Mouse (Mus musculus) adrenal gland, adult 2 months (tissue): ENCODE data around the gene Spsb1. TPM values are rescaled to one million over a fixed set of nuclear protein-coding genes. Genes with fewer than 3 reads are reported as not detected.
A peak's percentile ranks its signal among the peaks of the same experiment; 100 is the strongest.

Source experiments
- DNase-seq: peaks from one replicate; pipeline ENCODE4 v3.0.0; 2021
- polyA plus RNA-seq: library from polyadenylated mRNA; depleted of rRNA; stranded (reverse); fragments of >200 nt; gene quantifications from 2 replicates; pipeline ENCODE4 v1.2.3, GENCODE M21; 2012
- total RNA-seq, 2 experiments: library from RNA; stranded (reverse); gene quantifications; 2 replicates each; pipeline ENCODE4 v1.2.3; 2021

Spsb1 gene
- total and polyA plus RNA-seq, 3 experiments: 22.2 to 29.5 (median 26.9) TPM

DNA sequence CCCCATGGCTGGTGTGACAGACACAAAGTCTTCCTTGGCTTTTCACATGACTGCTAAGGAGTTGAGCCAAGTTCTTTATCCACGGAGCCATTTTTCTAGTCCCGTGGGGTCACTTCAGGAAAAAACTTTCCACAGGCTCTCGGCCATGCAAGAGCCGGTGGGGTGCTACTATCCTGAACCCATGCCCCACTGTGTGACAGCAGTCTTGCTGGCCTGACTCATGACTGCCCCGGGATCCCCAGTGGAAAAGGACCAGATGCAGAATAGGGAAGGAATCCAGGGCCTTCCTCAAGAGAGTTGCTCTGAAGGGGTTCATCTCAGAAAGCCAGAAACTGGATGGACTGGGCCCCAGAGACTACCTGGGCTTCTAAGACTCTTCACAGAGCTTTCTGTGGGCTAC is 66.7 kb downstream of the Spsb1 start:
- DNase-seq: no peak

DNA sequence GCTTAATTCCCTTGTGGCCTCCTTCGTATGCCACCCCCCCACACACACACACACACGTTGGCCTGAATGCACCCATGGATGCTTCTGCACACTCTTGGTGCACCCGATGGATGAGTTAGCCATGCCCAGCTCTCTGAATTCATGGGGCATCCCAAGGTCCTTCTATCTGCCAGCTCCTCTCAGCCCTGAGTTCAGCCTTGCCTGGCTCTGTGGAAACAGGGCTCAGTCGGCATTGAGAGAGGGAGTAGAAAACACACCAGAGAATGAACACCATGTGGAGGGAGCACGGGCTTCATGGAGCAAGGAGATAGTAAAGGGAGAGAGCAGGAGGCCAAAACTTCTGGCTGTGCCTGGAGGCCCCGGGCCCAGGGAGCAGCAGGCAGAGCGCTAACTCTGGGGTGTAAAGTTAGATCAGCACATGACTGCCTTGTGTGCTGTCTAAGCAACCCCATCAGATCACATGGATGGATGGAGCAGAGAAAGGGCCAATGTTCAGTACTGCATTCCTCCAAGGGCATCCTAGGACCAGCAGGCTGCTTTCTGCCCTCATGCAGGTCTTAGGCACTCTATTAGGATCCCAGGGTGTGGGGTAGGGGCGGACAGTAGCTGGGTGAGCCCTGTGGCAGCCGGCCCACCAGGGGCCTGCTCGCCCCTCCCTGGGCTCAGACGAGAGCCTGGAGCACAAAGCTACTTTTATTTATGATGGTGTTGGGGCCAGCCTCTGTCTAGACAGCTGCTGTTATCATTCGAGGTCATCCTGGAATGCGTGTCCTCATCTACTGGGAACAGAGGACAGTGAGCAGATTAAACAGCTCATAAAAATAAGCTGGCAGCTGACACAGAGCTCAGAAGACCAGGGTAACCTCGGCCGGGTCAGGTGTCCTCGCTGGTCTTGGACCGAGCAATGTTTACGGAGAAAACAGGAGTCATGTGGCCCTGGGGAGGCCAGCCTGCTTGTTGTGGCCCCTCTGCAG is 68.3 kb downstream of the Spsb1 start:
- DNase-seq: peak; percentile 73

DNA sequence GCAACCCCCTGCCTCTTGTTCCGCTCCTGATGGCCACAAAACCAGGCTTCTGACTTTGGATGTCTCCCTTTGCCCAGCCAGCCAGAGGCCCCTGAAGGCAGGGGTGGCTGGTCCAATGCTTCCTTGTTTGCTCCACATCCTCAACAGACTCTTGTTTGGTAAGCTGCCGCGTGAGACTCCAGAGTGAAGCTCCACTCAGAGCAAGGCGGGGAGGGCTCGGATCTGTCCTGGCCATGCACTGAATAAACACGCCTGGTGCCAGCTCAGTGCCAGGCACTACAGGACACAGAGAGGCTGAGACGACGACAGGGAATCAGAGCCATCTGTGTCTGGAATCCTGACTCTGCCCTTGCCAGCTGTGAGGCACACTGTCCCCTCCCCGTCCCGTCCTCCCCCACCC is 70.9 kb downstream of the Spsb1 start:
- no peak for DNase-seq

DNA sequence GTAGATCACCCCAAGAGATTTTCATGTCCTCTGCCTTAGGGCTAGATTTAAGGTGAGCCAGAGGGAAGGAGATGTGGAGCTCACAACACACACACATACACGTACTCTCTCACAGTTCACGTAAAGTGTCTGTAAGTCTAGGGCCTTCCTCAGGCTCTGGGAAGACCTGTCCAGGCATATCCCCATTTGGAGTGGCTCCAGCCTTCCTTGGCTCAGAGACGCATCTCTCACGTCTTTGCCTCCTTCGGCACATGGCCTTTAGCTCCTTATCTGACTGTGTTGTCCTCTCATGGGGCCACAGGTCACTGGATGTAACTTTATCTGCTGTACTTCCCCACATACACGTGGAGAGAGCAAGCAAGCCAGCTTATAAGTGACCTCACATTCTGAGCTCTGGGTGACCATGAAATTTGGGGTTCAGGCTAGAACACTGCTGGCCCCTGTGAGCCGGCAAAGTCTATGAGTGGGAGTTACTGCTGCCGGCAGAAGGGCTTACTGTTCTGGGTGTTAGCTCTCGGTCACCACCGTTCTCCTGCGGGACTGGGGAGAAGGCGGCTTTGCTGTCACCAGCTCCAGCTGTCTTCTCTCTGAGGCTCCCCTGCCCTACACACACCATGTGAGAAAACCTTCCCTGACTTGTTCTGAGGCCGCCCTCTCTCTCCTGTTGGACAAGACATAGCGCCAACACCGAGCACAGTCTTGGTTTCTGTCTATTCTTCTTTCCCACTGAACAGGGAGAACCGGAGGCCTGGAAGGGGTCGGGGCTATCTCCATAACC is 72.5 kb downstream of the Spsb1 start:
- DNase-seq: no peak

DNA sequence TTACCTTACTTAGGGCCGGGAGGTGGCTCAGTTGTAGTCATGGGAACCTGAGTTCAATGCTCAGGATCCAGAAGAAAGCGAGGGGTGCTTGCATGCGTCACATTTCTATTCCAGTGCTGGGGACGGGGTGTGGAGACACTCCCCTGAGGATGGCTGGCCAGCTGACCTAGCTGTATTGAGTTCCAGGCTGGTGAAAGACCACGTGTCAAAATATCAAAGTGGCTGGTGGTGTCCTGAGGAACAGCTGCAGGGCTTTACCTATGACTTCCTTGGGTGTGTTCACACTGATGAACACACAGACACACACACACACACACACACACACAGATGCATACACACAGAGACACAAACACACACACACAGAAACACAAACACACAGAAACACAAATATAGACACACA is 73.9 kb downstream of the Spsb1 start:
- DNase-seq: no peak

DNA sequence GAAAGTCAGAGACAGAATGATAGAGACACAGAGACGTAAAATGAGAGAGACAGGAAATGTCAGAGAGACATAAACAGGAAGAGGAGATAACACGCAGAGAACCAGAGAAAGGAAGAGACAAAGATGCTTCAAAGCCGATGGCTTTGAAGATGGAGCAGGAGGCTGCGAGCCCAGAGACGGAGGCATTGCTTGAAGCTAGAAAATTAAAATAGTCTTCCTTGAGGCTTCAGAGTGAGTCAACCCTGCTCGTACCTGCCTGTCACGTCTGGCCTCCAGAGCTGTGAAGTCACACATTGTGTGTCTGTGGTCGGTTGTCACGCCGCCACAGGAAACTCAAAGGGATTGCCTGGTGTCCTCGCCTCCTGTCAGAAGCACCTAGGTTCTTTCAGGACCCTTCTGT is 74.9 kb downstream of the Spsb1 start:
- DNase-seq: no peak

DNA sequence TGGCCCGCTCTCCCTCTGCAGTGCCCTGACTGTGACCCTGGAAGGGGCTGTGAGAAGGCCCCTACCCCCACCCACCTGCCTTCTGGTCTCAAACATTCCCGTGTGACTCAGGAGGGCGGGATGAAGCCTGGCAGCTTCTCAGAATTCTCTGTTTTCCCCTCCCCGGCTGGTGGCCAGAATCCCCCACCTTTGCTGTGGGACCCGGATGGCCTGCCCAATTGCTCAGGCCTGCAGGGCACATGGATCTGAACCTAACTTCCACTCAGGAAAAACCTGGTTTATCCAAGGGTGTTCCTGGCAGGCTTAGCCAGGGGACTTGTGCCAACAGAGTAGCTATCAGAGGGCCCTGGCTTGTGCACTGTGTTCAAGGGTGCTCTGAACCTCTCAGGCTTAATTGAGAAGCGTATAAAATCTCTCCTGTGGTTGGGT is 76.8 kb downstream of the Spsb1 start:
- DNase-seq: peak; percentile 32

DNA sequence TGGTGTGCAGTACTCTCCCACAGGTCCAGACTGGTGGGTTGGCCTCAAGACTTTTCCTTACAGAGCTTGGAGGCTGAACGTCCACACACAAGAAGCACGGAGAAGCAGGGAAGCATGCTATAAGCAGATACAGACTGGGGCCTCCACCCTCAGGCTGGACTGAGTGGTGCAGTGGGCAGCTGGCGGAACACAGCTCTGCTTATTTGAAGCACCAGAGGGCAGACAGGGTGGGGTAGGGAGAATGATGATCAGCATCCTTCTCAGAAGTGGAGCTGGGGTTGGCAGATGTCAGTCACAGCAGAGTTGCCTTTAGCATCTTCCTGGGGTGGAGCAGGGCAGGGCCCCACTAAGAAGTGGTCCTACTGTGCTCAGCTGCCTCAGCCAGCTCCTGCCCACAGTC is 77.6 kb downstream of the Spsb1 start:
- DNase-seq: no peak

DNA sequence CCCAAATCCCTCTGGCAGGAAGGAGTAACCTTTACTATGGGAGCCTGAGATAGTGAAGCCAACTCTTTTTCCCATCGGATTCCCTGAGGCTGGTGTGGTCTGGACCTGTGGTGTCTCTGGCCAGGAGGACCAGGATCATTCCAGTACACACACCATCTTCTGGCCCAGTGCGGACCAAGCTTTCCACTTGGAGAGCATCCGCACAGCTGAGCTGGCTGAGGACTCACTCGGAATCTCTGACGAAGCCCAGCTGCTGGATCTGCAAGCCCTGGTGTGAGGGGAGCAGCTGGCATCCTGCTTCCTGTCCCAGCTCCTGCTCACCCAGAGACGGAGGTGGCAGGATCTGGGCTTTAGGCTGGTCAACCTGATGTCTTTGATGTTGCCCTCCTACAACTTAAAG is 78.1 kb downstream of the Spsb1 start:
- DNase-seq: no peak

DNA sequence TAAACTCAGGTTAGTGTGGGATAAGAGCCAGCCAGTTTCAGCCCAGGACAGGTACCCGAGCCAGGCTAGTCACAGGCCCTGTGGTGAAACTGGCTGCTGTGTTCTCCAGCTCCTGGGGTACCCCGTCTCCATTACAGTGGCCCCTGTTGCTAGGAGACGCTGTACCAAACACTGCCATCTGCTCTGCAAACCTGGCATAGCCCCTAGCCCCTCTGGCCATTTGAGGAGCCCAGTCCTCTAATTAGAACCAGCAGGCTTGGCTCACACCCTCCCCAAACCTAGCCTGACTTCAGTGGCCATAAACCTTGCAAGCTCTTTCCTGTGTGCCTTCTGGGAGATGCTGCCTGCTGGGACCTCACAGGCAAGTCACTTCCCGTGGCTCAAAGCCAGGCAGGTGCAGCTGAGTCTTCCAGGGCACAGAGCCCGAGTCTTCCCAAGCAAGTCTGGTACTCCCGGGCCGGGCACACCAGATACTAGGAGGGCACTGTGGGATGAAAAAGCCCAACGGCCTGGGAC is 78.8 kb downstream of the Spsb1 start:
- DNase-seq: no peak

DNA sequence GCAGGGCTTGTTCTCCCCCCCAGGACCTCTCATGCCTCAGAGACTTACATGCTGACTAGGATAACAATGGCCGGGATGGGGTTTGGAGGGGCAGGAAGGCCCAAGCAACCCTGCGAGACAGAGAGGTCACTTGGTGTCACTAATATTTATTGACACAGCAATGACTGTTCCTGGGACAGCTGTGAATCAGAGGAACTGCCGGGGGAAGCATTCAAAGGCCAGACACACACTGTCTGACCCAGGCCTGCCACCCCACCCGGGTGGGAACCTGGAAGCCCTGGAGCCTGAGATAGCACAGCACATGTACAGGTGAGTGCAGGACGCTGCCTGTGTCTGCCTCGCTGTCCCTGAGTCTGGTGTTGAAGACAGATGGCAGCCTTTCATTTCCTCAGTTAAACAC is 79.5 kb downstream of the Spsb1 start:
- peak; percentile 58 for DNase-seq

DNA sequence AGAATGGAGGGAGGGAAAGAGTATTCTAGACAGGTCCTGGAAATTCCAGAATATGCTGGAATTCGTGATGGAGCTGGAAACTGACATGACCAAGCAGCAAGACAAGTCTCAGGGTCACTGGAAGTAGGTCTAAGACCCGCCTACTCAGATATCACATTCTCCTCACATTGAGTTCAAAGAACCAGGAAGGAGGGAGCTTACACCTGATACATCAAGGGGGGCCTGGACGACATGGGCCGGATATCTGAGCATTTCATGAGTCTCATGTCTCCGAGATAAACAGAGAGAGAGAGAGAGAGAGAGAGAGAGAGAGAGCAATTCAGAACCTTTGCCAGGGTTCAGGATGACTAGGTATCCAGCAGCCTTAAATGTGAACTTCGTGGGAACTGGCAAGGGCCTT is 82.6 kb downstream of the Spsb1 start:
- DNase-seq: no peak

DNA sequence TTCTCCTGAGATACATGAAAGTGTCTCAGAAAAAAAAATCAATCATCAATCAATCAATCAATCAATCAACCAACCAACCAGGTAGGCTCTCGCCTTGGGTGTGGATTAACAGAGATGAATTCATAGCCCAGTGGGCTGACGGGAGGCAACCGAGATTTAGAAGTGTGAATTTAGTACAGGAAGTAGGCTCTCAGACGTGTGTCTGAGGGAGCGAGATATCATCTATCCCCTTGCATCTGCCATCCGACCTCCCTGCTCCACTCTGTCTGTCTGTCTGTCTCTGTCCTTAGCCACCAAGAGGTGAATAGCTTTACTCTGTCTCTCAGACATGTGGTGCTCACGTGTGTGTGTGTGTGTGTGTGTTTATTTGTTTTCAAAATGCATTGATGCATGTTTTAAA is 83.3 kb downstream of the Spsb1 start:
- no peak for DNase-seq

DNA sequence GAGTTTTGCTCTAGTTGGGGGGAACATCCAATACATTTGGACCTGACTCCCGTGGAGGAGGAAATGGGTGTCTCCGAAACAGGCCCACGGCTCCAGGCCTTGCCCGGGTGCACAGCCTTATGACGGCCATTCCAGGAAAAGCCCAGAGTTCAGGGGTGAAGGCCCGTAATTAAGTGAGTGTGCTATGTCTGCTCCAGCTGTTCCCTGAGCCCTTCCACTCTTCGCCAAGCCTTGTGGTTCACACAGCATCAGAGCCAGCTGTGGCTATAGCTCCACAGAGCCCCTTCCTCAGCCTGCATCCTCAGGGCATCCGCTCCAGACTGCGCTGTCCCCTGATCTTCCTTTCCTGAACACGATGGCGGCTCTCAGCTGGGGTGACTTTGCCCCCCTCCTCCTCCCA is 83.8 kb downstream of the Spsb1 start:
- DNase-seq: no peak

DNA sequence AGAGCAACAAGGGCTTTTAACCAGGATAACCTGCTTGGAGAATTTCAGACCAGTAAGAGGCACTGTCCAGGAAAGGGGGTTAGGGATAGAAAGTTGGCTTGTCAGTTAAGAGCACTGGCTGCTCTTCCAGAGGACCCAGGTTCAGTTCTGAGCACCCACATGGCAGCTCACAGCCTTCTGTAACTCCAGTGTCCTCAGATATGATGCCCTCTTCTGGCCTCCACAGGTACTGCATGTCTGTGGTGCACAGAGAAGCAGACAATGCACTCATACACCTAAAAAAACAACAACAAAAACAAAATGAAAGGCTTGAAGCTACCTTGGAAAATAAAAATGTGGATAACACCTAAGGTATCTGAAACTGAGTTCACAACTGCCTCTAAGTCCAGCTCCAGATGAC is 84.4 kb downstream of the Spsb1 start:
- DNase-seq: no peak

DNA sequence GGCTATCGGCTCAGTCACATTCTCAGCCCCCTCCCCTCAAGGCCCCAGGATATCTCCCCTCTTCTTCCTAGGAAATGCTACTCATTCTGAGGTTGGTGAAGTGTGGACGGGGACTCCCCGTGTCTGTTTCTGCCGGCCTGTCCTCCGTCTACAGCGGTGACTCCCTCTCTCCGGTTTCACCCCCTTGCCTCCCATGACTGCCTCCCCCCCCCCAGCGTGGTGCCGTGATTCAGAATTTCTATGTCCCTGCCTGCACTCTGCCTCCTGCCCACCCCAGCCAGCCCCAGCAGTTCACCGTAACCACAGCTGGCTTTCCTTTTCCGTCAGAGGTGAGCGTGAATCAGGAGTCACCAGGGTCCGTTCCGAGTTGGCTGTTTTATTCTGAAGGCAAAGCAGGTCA is 86.1 kb downstream of the Spsb1 start:
- DNase-seq: peak; percentile 33

DNA sequence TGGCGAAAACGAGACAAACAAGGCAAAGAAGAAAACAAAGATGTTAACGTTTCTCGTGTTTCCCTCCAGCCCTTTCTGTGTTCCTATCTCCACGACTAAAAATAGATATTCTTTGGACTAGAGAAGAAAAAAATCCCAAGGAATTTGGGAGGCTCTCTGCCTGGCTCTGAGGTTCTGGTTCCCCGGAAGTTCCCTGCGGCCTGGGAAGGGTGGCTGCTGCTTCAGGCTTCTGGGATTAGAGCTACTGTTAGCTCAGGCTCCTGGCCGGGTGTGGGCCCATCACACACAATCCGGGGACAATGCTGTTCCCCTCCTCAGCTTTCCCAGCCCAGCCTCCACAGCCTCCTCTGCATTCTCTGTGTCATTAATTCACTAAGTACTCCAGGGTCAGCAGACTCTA is 86.8 kb downstream of the Spsb1 start:
- no peak for DNase-seq

DNA sequence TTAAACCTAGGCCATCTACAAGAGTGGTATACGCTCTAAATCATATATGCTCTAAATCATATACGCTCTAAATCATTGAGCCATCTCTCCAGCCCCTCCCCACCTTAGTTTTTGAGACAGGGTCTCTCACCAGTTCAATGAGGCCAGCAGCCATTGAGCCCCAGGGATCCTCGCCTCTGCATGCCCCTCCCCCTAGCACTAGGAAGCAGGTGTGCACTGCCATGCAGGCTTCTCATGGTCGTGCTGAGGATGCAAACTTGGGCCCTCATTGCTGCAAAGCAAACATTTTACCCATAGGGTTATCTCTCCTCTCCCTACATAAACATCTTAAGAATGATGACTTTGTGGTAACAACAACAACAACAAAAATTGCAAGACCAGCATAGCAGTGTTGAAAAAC is 87.5 kb downstream of the Spsb1 start:
- DNase-seq: no peak

DNA sequence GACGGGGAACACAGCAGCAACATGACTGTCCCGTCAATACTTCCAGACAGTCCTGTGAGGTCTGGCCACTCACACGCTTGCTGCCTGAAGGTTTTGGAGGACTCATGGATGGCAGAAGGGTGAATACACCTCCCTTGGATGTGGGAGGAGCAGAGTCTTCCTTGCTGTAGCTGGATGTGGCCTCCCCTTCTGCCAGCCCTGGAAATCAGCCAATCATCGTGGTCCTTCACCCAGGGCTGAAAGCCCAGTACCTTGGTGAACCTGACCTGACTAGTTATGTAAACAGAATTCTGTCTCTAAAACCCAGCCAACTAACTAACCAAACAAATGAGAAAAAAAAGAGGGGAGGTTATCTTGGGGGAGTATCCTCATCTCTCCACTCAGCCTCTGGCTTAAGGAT is 90.4 kb downstream of the Spsb1 start:
- DNase-seq: peak; percentile 23

DNA sequence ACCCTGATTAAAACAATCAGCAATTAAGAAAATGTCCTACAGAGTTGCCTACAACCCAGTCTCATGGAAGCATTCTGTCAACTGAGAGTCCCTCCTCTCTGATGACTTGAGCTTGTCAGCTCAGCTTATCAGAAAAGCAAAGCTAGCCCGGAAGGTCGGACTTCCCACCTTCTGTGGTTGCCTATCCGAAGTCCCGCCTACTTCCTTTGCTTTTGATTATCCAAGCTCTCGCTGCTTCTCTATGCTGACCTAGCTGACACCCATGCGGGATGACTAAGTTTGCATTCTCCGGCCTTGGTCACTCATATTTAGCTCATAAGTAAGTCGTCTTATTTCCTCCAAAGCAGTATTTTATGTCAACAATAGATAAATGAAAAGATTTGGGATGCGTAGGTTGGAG is 91.3 kb downstream of the Spsb1 start:
- DNase-seq: peak; percentile 68

DNA sequence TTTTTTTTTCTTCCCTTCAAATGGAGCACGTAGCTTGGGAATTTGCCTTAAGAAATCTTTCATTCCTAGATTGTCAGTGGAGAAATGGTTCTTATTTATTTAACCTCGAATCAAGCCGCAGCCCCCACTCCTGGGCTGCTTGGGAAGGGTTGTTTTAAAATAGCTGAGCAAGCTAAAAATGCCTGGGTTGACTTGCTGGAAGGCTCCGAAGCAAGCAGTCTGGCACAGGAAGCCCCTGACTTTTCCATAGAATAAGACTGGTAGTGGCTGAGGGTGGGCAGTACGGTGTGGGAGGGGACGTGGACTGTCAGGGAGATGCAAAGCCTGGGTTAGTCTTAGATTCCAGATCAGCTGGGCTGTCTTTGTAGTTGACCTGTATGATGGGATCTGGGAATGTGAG is 94.5 kb downstream of the Spsb1 start:
- DNase-seq: no peak

DNA sequence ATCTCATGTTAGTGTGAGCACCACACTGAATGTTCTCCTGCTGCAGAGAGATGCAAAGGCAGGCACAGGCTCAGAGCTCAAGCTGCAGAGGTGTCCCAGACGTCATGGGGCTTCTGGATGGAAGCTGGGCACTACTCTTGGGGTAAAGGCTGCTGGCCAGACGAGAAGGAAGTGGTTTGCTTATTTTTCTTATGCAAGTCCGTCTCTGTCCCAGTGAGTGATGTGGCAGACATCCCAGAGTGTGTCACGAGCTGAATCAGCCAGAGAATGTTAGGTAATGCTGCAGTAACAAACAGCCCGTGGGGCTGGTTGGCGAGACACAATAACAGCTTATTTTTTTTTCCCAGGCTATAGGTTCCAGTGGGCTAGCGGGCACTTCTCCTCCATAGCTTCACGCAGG is 96.3 kb downstream of the Spsb1 start:
- peak; percentile 42 for DNase-seq

DNA sequence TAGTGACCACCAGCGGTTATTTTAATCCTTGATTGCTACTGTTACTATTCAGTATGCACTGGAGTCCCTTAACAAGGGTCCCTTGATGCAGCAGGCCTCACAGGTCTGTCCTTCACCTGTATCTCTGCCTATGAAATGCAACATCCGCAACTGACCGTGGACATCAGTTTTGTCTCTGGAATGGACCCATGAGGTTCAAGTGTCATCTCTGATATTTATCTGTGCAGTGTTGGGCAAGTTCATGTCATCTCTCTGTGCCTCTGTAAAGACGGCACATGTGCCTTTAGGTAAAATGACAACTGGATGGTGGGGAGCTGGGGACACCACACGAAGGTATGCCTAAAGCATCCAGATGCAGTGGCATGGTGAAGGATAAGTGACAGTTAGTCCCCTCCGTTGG is 96.7 kb downstream of the Spsb1 start:
- no peak for DNase-seq
